Mouse (Mus musculus) cortical plate, adult 2 months (tissue): ENCODE data around the gene Agbl5.

Experiments
- CTCF ChIP-seq: fragments of 200-500 bp; IDR thresholded peaks from 2 replicates; pipeline ENCODE4 v1.5.1; 2011; ENCODE audit warnings: mild to moderate bottlenecking, control low read depth, low read length; ENCODE audit not compliant: insufficient read depth; ENCODE audit errors: extremely low read depth
- POLR2A ChIP-seq: fragments of 200-500 bp; IDR thresholded peaks from 2 replicates; pipeline ENCODE4 v1.6.1; 2011; ENCODE audit warnings: mild to moderate bottlenecking, low read length, control low read depth; ENCODE audit not compliant: insufficient read depth; ENCODE audit errors: extremely low read depth

- TF ChIP-seq CTCF, result no peak
- TF ChIP-seq POLR2A, result no peak
These were observed 24.2 kb upstream of the Agbl5 start for GRCm38 (mm10) chr5:30864322-30864721.
